In genomic region chr3:24151086-24151815, GRCm38 (mm10) we compare ENCODE assay signal across 5 mouse cellular contexts.
DNase-seq lines count a peak whose midpoint lies in the region; TF ChIP-seq lines count a peak whose summit lies in the region.
"Not testable (repeated sequence)": the region's sequence is repeated elsewhere in the genome, so short reads cannot be mapped to it uniquely, and the experiment has no call there.

No protein-coding gene starts in this region.

- not testable (repeated sequence) for H3K4me1 ChIP-seq in ES-Bruce4 (ENCODE audit: control insufficient read depth, insufficient read depth, low read length); ES-E14 (ENCODE audit: control insufficient read depth in 2 of 2, insufficient read depth in 2 of 2, low read length in 2 of 2, poor library complexity in 1 of 2)

- not testable (repeated sequence) for H3K36me3 ChIP-seq in ES-Bruce4 (ENCODE audit: control insufficient read depth, insufficient read depth, low read length, poor library complexity, severe bottlenecking); ES-E14 (ENCODE audit: control insufficient read depth, insufficient read depth, low read length, poor library complexity, severe bottlenecking)

- TF ChIP-seq POLR2A in ES-Bruce4 (IDR thresholded peaks at IDR 0.05; ENCODE audit: insufficient read depth, low read length), result not testable (repeated sequence)

- H3K9me3 ChIP-seq in ES-Bruce4 (replicated peaks; ENCODE audit: control insufficient read depth, insufficient read depth, low read length, poor library complexity, severe bottlenecking); ES-E14 (ENCODE audit: control insufficient read depth, insufficient read depth, low read depth, low read length): not testable (repeated sequence)

- not testable (repeated sequence) for H3K27me3 ChIP-seq in ES-Bruce4 (ENCODE audit: control insufficient read depth, insufficient read depth, low read length, poor library complexity, severe bottlenecking)

- TF ChIP-seq CTCF in ES-Bruce4 (IDR thresholded peaks at IDR 0.05; ENCODE audit: low read depth, low read length), result not testable (repeated sequence)

- not testable (repeated sequence) for H3K9ac ChIP-seq in ES-Bruce4 (ENCODE audit: low read depth, poor library complexity, severe bottlenecking); ES-E14 (ENCODE audit: insufficient read depth, low read depth, low read length, poor library complexity, severe bottlenecking)

- peak overlapping the region; percentile 26 for H3K27ac ChIP-seq in ES-Bruce4 (ENCODE audit: insufficient read depth, low read length)
- H3K27ac ChIP-seq in ES-E14 (ENCODE audit: insufficient read depth, low read depth, low read length, poor library complexity, severe bottlenecking), result peak overlapping the region; percentile 47; the same call in 1 of the 2 replicates

- in situ Hi-C loops in ES-E14 (cut with MboI; ENCODE audit: low sequenced_read_pairs in 2 of 2, unreplicated experiment in 2 of 2), result not testable (repeated sequence)

- TF ChIP-seq EP300 in ES-Bruce4 (IDR thresholded peaks at IDR 0.05; ENCODE audit: insufficient read depth, low read depth, low read length), result not testable (repeated sequence)

- DNase-seq in ES-E14 (ENCODE audit: low read depth, low spot score) (peak; percentile 27), WW6 (ENCODE audit: low read depth, low spot score) (peak; percentile 9)
- peak; percentile 0 for DNase-seq in brain, adult 2 months (ENCODE audit: low read depth, low spot score)
- peak; percentile 3 to 11 for DNase-seq in cerebellum, postnatal 25 days

- not testable (repeated sequence) for H3K4me3 ChIP-seq in ES-Bruce4 (ENCODE audit: low read depth, low read length); ES-E14 (ENCODE audit: insufficient read depth in 1 of 2, low read depth in 1 of 2, low read length in 2 of 2, poor library complexity in 1 of 2, severe bottlenecking in 1 of 2)

TF ChIP-seq in ES-E14, 5 proteins besides CTCF, POLR2A, EP300 and RAD21:
- 0 out of 2 replicates have a peak, but pooled peaks have one; percentile 44 for TF ChIP-seq CHD2 (IDR thresholded peaks at IDR 0.05; ENCODE audit: low read depth, low read length)
